Mouse (Mus musculus) left cerebral cortex, adult 18-20 months (tissue): ENCODE data around the gene Dync1li2. TPM values are rescaled to one million over a fixed set of nuclear protein-coding genes. Genes with fewer than 3 reads are reported as not detected.

ENCODE experiments used
- DNase-seq, 2 experiments: peaks; one replicate each; pipeline ENCODE4 v3.0.0; 2021 to 2022; ENCODE audit warnings: low spot score in 2 of 2, mixed read lengths in 1 of 2
- long read RNA-seq, 2 experiments: library from polyadenylated mRNA; stranded (forward); transcript quantifications; one replicate each; pipeline ENCODE4 v2.0.0; 2021
- total RNA-seq, 2 experiments: library from RNA; stranded (reverse); gene quantifications; 2 replicates each; pipeline ENCODE4 v1.2.3; 2021

Dync1li2 gene
- total RNA-seq, result 100 to 1,000 TPM; 284 to 307 TPM
- long read RNA-seq, experiment 1, full-length matches to known transcripts, result 66 of 147 reads
- long read RNA-seq, experiment 1, partial matches to known transcripts, result 16 of 147 reads
- long read RNA-seq, experiment 1, other reads (novel, unspliced or antisense), result 65 of 147 reads
- long read RNA-seq, experiment 2, full-length matches to known transcripts, result 38 of 115 reads
- long read RNA-seq, experiment 2, partial matches to known transcripts, result 14 of 115 reads
- long read RNA-seq, experiment 2, other reads (novel, unspliced or antisense), result 63 of 115 reads

DNA sequence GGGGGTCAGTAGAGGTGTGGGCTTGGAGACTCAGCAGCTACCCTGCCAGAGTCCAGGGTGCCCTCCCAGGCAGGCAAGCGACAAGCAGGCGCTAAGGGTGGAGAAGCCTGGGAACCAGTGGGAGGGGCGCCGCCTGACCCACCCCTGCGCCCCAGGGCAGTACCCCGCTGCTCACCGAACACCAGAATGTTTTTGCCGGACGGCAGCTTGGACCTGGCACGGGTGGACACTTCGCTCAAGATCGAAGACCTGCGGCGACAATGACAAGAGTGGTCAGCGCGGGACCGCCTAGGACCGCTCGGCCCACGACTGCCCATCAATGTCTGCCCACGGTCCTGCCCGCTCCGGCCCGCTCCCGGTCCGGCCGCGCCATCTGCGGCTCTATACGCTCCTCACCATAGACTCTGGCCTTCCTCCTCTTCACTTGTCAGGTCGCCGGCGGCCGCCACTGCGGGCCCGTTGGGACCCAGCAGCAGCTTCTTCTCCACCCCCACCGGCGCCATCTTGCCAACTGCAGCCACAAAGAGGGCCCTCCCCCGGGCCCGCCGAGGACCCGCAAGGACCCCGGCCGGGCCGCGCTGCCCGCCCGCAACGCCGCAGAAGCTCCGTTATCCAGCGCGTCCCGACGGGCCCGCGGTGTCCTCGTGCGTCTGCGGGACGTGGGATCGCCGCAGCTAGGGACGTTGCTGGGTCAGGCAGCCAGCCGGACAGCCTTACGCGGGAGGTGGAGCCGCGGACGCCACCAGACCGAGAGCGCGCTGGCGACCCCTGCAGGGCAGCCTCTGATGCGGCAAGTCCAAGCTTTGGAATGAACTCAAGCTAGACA lies at the start of gene Dync1li2:
Dync1li2 (minus strand) TSS at position 749 of the 826 bp plus-strand sequence.
- peak; percentile 92 to 93 for DNase-seq

DNA sequence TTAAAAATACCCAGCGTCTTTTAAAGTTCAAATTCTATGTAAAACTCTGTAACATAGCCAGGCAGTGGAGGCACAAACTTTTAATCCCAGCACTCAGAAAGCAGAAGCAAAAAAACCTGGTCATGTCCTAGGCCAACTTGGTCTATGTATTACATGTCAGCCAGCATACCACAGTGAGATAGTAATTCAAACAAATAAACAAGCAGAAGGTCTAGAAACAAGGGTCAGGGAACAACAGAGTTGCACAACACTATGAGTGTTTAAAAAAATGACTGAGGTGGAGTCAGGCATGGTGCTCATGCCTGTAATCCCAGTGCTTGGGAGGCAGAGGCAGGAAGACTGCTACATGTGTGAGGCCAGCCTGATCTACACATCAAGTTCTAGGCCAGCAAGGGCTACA lies 36.2 kb upstream of the Dync1li2 start:
- no peak for DNase-seq

DNA sequence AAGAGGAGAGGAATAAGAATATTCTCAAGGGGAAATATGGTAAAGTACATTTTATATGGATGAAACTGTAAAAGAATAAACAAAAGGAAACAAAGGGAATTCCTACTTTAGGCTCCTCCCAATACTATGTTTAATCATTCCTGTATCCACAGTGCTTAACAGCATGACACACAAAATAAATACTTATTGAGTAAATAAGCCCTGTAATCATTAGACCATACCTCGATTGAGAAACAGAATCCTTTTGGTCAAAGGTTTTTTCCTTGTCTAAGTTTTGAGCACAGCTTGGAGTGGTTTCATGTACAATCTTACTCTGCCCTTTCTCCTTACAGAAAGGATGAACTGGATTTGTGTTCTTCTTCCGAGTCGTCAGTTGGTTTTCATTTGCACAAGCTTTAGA lies 29.6 kb upstream of the Dync1li2 start:
- no peak for DNase-seq

- no peak for DNase-seq
Measured at GRCm38 (mm10) chr8:104467463-104467862, 24.6 kb upstream of the Dync1li2 start.

DNA sequence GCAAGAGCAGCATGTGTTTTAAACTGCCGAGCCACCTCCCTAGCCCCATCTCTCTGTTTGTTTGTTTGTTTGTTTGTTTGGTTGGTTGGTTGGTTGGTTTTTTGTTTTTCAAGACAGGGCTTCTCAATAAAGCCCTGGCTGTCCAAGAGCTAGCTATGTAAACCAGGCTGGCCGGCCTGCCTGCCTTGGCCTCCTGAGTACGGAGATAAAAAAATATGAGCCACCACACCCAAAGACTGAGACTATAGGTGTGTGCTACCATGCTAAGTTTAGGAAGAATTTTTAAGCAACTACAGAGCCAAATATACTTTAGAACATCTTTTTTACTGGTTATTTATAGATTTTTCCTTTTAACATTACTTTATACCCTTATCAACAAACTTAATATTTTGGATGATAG lies 9.3 kb upstream of the Dync1li2 start:
- DNase-seq, result no peak

DNA sequence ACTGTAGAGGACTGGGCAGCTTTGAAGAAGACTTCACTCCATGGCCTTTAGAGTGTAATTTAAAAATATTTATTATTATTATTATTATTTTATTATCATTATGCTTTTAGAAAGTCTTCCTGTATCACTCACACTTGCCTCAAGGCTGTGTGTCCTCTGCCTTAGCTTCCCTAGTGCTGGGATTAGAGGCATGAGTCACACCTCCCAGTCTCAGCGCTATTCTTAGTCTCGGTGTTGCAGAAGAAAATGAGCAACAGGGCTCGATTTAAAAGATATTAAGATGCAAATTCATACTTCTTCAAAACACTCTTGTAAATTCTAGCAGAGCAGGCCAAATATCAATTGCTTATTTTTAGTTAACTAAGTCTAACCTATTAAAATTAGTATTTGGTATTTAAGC lies 5.9 kb upstream of the Dync1li2 start:
- DNase-seq, result peak in 1 of 2 experiments; percentile 29

GRCm38 (mm10) chr8:104446016-104446415 lies 3.2 kb upstream of the Dync1li2 start:
- no peak for DNase-seq

DNA sequence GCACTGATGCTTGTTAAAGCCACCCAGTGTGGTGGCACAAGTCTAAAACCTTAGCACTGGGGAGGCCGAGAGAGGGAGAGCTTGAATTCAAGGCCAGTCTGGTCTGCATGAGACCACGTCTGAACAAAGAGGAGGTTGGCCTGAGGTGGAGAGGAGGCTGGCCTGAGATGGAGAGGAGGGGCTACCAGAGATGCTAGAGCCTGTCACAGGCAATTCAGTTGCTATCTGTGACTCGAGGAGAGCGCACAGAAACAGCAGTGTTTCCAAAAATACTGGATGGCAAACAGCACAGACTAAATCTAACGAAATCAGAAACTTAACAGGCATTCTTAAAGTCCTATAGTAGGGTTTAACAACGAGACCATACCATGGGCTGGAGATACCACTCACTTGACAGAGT lies 2.4 kb upstream of the Dync1li2 start:
- no peak for DNase-seq

DNA sequence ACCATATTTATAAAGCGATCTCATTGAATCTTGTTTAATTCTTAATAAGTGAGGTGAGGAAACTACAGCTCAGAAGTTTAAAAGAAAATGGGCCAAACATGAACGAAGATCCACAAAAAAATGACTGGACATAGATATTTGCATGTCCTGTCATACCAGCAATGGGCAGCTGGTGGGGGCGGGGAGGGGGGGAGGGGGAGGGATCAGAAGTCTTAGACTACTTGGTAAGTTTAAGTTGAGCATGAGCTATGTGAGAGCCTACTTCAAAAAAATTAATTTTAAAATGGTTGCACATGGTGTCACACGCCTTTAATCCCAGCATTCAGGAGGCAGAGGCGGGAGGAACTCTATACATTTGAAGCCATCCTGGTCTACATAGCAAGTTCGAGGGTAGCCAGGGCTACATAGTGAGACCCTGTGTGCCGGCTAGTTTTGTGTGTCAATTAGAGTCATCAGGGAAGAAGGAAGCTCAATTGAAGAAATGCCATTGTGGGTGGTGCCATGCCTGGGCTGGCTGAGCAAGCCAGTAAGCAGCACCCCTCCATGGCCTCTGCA lies 355 bp upstream of the Dync1li2 start:
- no peak for DNase-seq

DNA sequence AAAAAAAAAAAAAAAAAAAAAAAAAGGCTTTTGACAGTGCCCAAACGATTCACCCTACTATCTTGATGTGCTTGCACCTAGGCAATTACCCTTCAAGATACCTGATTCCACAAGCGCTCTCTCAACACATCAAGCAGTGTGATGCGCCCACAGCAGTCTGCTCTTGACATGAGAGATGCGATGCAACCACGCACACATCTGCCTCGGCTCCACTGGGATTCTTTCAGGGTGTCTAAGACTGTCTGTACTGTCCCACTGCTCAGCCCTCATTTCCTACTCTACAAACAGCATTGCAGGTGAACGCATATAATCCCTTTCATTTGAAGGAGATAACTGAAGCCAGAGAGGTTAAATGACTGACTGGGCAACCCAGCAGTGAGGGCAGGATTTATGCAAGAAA lies 1.2 kb downstream of the Dync1li2 start:
- peak; percentile 26 to 60 for DNase-seq

DNA sequence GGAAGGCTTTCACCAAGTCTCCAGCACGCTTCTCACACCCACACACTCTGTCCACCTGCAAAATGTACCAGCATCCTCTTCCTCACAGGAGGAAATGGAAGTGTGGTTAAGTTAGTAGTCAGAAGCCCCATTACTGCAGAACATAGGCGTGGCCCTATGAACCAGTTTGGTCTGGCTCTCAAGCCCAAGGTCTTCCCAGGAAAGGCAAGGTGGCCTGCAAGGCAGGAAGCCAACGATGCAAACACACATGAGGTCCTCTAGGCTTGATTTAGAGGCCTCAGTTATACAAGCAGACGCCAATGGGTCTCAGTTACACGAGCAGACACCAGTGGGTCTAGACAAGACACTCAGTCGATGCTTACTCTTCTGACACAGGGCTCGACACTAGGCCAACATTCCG lies 3.4 kb downstream of the Dync1li2 start:
- DNase-seq, result no peak

DNA sequence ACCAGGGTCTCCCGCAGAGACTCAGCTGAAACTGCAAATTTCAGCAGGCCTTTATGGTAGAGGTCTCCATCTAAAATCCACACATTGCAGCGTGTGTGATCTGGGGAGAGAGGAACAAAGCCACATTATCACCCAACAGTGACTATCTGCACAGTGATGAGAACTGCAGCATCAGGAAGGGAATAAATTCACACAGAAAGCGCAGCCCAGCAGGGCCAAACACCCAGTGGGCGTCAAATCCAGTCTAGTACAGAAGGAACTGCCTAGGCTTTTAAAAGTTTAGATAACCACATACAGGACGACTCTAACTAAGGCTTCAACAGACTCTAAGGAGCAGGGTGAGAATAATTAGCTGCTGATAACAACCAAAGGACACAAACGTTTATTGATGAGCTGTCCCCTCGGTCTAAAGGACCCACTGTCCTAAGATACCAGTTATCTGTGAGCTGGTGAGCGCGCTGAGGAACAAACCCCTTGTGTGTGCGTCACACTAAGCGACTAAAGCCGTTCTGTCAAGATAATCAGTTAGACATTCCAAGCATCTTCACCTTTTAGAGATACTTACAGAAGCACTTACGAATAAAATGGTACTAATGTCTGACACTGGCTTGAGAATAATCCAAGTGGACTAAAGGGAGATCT lies 5.2 kb downstream of the Dync1li2 start:
- DNase-seq, result peak in 1 of 2 experiments; percentile 48

DNA sequence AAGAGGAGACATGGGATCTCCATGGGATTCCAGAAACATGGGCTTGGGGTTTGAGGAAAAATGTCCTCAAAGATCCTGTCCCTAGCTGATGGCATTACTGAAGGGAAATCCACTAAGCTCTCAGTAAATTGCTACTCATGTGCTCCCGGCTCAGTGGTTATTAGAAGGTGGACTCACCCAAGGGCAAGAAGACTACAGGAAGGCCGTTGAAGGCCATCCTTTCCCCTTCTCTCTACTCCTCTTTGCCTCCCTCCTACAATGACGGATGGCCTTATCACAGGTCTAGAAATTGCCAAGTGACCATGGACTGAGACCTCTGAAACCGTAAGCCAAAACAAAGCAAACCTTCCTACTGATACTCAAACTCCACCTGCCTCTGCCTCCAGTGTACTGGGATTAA lies 6.3 kb downstream of the Dync1li2 start:
- DNase-seq, result no peak

GRCm38 (mm10) chr8:104436038-104436437 lies 6.8 kb downstream of the Dync1li2 start:
- DNase-seq, result peak; percentile 97 to 98

GRCm38 (mm10) chr8:104434826-104435354 lies 8.0 kb downstream of the Dync1li2 start:
- no peak for DNase-seq

- DNase-seq, result no peak
Measured at GRCm38 (mm10) chr8:104434275-104434674, 8.6 kb downstream of the Dync1li2 start.

DNA sequence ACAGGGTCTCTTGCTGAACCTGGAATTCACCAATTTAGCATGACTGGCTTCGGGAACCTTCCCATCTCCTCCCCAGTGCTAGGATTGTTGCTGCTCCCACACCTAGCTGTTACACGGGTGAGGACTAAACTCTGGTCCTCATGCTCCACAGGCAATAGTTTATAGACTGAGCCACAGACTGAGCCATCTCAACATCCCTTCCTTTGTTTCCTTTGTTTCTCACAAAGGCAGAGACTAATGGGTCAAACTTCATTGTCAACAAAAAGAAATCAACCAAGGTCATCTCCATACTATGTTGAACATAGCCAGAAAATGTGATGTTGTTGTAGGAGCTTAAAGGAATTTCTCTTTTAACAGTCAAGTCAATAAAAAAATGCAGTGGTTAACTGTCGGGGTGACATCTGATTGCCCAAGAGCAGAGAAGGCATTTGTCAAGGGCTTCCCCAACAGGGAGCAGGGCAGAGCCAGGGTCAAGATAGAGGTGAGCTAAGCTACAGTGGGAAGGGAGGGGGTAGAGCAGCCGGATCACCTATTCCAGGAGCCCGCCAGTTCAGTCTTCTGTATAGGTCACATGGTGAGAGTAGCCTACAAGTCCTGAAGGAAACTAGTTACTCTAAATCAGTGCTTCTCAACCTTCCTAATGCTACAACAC lies 9.5 kb downstream of the Dync1li2 start:
- no peak for DNase-seq

- no peak for DNase-seq
Measured at GRCm38 (mm10) chr8:104432656-104433055, 10.2 kb downstream of the Dync1li2 start.

DNA sequence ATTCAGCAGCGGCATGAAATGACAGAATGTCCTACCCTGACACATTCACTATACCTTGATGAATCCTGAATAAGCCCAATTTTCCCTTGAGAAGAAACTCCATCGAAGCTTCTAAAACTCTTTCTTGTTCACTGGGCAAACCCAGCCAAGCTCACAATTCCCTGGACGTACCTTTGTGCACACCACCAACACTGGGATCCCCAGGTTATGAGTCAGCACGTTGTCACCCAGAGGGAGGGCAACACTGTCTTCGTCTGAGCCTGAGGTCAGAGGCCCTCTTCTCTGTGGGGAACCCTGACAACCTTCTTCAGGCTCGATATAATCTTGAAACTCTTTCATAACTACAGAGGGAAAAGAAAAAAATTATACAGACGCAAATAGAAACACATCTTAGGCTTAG lies 12.6 kb downstream of the Dync1li2 start:
- DNase-seq, result no peak

DNA sequence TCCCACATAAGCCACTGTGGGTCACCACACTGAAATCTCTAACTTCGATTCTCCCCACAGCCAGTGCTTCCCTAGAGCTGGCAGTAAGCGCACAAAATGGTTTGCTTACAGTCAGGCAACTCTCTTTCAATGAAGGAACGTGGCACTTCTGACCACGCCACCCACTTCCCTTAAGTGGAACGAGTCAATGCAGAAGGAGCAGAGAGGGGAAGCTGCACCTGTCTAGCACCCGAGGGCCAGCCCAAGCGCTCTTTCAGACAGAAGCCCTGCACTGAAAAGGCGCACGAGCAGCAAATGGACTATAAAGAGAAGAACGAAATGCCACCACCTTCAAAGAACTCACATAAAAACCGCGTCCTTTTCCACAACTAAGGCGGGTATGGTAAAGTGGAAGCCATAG lies 15.1 kb downstream of the Dync1li2 start:
- DNase-seq, result no peak

- no peak for DNase-seq
Measured at GRCm38 (mm10) chr8:104422313-104422712, 20.5 kb downstream of the Dync1li2 start.
